Mouse (Mus musculus) forebrain, embryonic 11.5 days (tissue): ENCODE results near the gene Smug1. TPM values are rescaled to one million over a fixed set of nuclear protein-coding genes. Genes with fewer than 3 reads are reported as not detected.

Experiments
- ATAC-seq: fragments of 200-750 bp; cut with Nextera tagmentation; replicated peaks from 2 replicates; pipeline ENCODE4 v1.8.0; 2017; ENCODE audit warnings: moderate TSS enrichment; ENCODE audit not compliant: low FRiP score
- DNase-seq: peaks from one replicate; pipeline ENCODE4 v3.0.0-alpha.2; 2017; ENCODE audit warnings: low spot score
- H3K27ac ChIP-seq: fragments of 300-500 bp; sonication (generic); 2 replicates; pipeline ENCODE4 v1.5.1; 2014; ENCODE audit warnings: low read depth, low read length
- H3K27me3 ChIP-seq: fragments of 300-500 bp; sonication (generic); 2 replicates; pipeline ENCODE4 v1.6.1; 2014; ENCODE audit warnings: mild to moderate bottlenecking, low read length, mixed read lengths; ENCODE audit not compliant: control insufficient read depth, insufficient read depth
- H3K36me3 ChIP-seq: fragments of 300-500 bp; sonication (generic); 2 replicates; pipeline ENCODE4 v1.6.1; 2014; ENCODE audit warnings: mild to moderate bottlenecking, low read length, moderate library complexity, mixed read lengths; ENCODE audit not compliant: control insufficient read depth, insufficient read depth
- H3K4me1 ChIP-seq: fragments of 300-500 bp; sonication (generic); replicated peaks from 2 replicates; pipeline ENCODE4 v1.6.1; 2014; ENCODE audit warnings: low read length, mixed read lengths; ENCODE audit not compliant: control insufficient read depth, insufficient read depth
- H3K4me2 ChIP-seq: fragments of 300-500 bp; sonication (generic); 2 replicates; pipeline ENCODE4 v1.6.1; 2014; ENCODE audit warnings: low read depth, mild to moderate bottlenecking, low read length, moderate library complexity, mixed read lengths; ENCODE audit not compliant: severe bottlenecking
- H3K4me3 ChIP-seq: fragments of 300-500 bp; sonication (generic); 2 replicates; pipeline ENCODE4 v1.5.1; 2014; ENCODE audit warnings: low read depth, low read length
- H3K9ac ChIP-seq: fragments of 300-500 bp; sonication (generic); 2 replicates; pipeline ENCODE4 v1.6.1; 2014; ENCODE audit warnings: low read length
- H3K9me3 ChIP-seq: fragments of 300-500 bp; sonication (generic); 2 replicates; pipeline ENCODE4 v1.6.1; 2016; ENCODE audit warnings: low read length, mixed read lengths; ENCODE audit not compliant: control insufficient read depth
- WGBS: fragments of 180-500 bp; shearing (Covaris S2); extraction: QIAGEN DNeasy Blood & Tissue Kit; methylation state at CpG from one replicate; pipeline ENCODE4 v1.1.7; 2014; 5-methylcytosine and 5-hydroxymethylcytosine counted together
- polyA plus RNA-seq: library from polyadenylated mRNA; unstranded; fragments of >200 nt; fragmentation: Nextera tagmentation; extraction: Ambion mirVana; gene quantifications from 2 replicates; pipeline ENCODE4 v1.2.1, GENCODE M21; 2014

Gene Smug1
- polyA plus RNA-seq, 1 experiment from 2014 or later: 20.5 TPM

- no peaks in the 10 kb centered on the region for H3K36me3 ChIP-seq
- no peaks in the 10 kb centered on the region for H3K9me3 ChIP-seq
- H3K27me3 ChIP-seq: peaks cover 91% of the 10 kb centered on the region
- peak overlapping the region; percentile 18; the same call in 1 of the 2 replicates for H3K4me3 ChIP-seq
- H3K27ac ChIP-seq: no peak overlapping the region
- no peak for ATAC-seq
- peaks cover 13% of the 10 kb centered on the region; the same call in 1 of the 2 replicates for H3K4me1 ChIP-seq
- WGBS: 6% methylated on average over 14 of the region's 16 CpGs
- H3K4me2 ChIP-seq: peak overlapping the region; percentile 79
- H3K9ac ChIP-seq: no peak overlapping the region
- peak; percentile 54 for DNase-seq
Observed at GRCm38 (mm10) chr15:103170316-103170679, 3.4 kb upstream of the Smug1 start.

GRCm38 (mm10) chr15:103169612-103170315 is 2.9 kb upstream of the Smug1 start:
- peaks cover 13% of the 10 kb centered on the region; the same call in 1 of the 2 replicates for H3K4me1 ChIP-seq
- WGBS: 3% methylated on average over 26 of the region's 26 CpGs
- no peak overlapping the region for H3K27ac ChIP-seq
- no peak overlapping the region for H3K9ac ChIP-seq
- H3K9me3 ChIP-seq: no peaks in the 10 kb centered on the region
- ATAC-seq (no peak), DNase-seq (peak; percentile 65)
- H3K27me3 ChIP-seq: peaks cover 87% of the 10 kb centered on the region
- H3K4me3 ChIP-seq: peak overlapping the region; percentile 41; the same call in 1 of the 2 replicates
- peak overlapping the region; percentile 79 for H3K4me2 ChIP-seq
- no peaks in the 10 kb centered on the region for H3K36me3 ChIP-seq

GRCm38 (mm10) chr15:103168801-103169611 is 2.1 kb upstream of the Smug1 start:
- peaks cover 13% of the 10 kb centered on the region; the same call in 1 of the 2 replicates for H3K4me1 ChIP-seq

GRCm38 (mm10) chr15:103167786-103168185 is 894 bp upstream of the Smug1 start:
- Histone ChIP-seq H3K36me3 (no peaks in the 10 kb centered on the region), H3K4me3 (no peak overlapping the region), H3K9me3 (no peaks in the 10 kb centered on the region), H3K4me2 (no peak overlapping the region), H3K9ac (no peak overlapping the region), H3K4me1 (peaks cover 13% of the 10 kb centered on the region; the same call in 1 of the 2 replicates), H3K27ac (no peak overlapping the region), H3K27me3 (peaks cover 68% of the 10 kb centered on the region)
- no peak for DNase-seq
- ATAC-seq: no peak
- WGBS: 18% methylated on average over 3 of the region's 3 CpGs

More at GRCm38 (mm10) chr15:103168801-103169611, 2.1 kb upstream of the Smug1 start:
- 2% methylated on average over 63 of the region's 63 CpGs for WGBS
- Histone ChIP-seq H3K36me3 (no peaks in the 10 kb centered on the region), H3K4me2 (peak overlapping the region; percentile 79), H3K27me3 (peaks cover 80% of the 10 kb centered on the region), H3K27ac (no peak overlapping the region), H3K9ac (peak overlapping the region; percentile 46), H3K9me3 (no peaks in the 10 kb centered on the region), H3K4me3 (peak overlapping the region; percentile 41)
- 0 out of 2 replicates have a peak, but pooled peaks have one; percentile 19 for ATAC-seq
- DNase-seq: peak; percentile 71

- H3K4me3 ChIP-seq: no peak overlapping the region
- H3K4me2 ChIP-seq: no peak overlapping the region
- DNase-seq: no peak
- H3K27me3 ChIP-seq: peaks cover 49% of the 10 kb centered on the region
- no peaks in the 10 kb centered on the region for H3K9me3 ChIP-seq
- H3K4me1 ChIP-seq: peaks cover 13% of the 10 kb centered on the region
- no peak for ATAC-seq
- whole genome bisulfite sequencing: 41% methylated on average over 5 of the region's 5 CpGs
- no peak overlapping the region for H3K27ac ChIP-seq
- no peaks in the 10 kb centered on the region for H3K36me3 ChIP-seq
- H3K9ac ChIP-seq: no peak overlapping the region
Observed at GRCm38 (mm10) chr15:103165924-103166323, 968 bp downstream of the Smug1 start.

GRCm38 (mm10) chr15:103165379-103165778 is 1.5 kb downstream of the Smug1 start:
- no peak overlapping the region for H3K9ac ChIP-seq
- 2% methylated on average over 13 of the region's 13 CpGs for WGBS
- DNase-seq (peak; percentile 95), ATAC-seq (peak; percentile 42; the same call in 1 of the 2 replicates)
- H3K4me3 ChIP-seq: no peak overlapping the region
- no peaks in the 10 kb centered on the region for H3K9me3 ChIP-seq
- H3K27ac ChIP-seq: no peak overlapping the region
- no peaks in the 10 kb centered on the region for H3K36me3 ChIP-seq
- peaks cover 13% of the 10 kb centered on the region for H3K4me1 ChIP-seq
- H3K27me3 ChIP-seq: peaks cover 44% of the 10 kb centered on the region
- no peak overlapping the region for H3K4me2 ChIP-seq

GRCm38 (mm10) chr15:103163182-103163919 is 3.5 kb downstream of the Smug1 start:
- peaks cover 24% of the 10 kb centered on the region for H3K27me3 ChIP-seq
- peak overlapping the region; percentile 64 for H3K9ac ChIP-seq
- peak; percentile 89 for ATAC-seq
- H3K27ac ChIP-seq: no peak overlapping the region
- 10% methylated on average over 25 of the region's 25 CpGs for WGBS
- H3K4me2 ChIP-seq: peak overlapping the region; percentile 55
- H3K9me3 ChIP-seq: no peaks in the 10 kb centered on the region
- DNase-seq: peak; percentile 93
- H3K4me3 ChIP-seq: peak overlapping the region; percentile 41
- H3K4me1 ChIP-seq: peaks cover 5% of the 10 kb centered on the region
- H3K36me3 ChIP-seq: no peaks in the 10 kb centered on the region

GRCm38 (mm10) chr15:103157585-103157984 is 9.3 kb downstream of the Smug1 start:
- Histone ChIP-seq H3K27ac (no peak overlapping the region), H3K27me3 (peaks cover 4% of the 10 kb centered on the region; the same call in 1 of the 2 replicates), H3K4me1 (peaks cover 2% of the 10 kb centered on the region; the same call in 1 of the 2 replicates), H3K9ac (no peak overlapping the region), H3K36me3 (no peaks in the 10 kb centered on the region), H3K4me2 (no peak overlapping the region), H3K9me3 (no peaks in the 10 kb centered on the region), H3K4me3 (no peak overlapping the region)
- ATAC-seq (no peak), DNase-seq (no peak)
- 67% methylated on average over 10 of the region's 10 CpGs for WGBS
